Mouse (Mus musculus): ENCODE results near the gene Dlx1.

Gene Dlx1

DNA sequence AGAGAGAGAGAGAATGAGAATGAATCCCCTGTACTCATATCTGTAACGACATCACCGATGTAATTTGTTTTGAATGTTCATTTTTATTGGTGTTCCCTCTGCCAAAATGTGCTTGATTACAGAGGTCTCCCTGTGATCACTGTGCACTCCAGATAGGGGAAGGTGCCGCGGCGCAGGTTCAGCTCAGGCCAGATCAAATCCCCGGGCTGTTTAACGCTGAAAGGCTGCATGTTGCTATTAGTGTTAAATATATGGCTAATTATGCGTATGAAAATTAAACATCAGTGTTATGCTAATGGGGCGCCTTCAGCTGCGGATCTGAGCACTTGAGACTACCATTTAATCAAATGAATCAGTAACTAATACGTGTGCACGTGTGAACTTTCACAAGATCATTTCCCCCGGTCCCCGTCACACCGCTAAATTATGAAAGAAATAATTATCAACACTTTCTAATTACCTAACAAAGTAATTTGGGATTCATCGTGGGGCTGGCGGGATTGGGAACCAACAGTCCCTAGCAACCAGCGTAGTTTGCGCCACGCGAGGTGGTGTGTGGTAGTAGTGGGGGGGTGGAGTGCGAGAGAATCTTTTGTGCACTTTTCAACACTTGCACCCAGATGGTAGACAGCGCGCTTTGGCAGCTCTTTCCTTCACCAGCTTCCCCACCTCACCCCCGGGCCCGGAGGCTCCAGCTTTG is at the start of gene Dlx1:
Dlx1 (plus strand) TSS at position 100 of the 700 bp plus-strand sequence.
- no peak for DNase-seq (ENCODE audit: extremely low read depth, low read depth)

DNA sequence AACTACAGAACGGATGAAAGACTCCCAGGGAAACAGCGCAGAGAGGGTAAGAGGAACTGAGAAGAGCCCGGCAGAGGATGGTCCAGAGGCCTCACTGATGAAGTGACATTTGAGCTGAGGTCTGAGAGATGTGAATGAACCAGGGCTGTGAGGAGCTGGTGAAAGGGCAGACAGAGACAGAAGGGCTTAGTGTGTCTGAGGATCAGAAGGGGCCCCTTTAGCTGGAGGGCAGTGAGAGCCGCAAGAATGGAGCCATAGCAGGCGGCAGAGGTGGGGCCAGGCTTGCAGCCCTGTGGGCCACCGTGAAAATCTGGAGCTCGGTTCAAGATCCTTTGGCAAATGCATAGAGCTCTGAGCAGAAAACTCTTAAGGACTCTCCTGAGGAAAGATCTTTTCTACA is 48.0 kb upstream of the Dlx1 start:
- no peak for DNase-seq (ENCODE audit: extremely low read depth, low read depth)

DNA sequence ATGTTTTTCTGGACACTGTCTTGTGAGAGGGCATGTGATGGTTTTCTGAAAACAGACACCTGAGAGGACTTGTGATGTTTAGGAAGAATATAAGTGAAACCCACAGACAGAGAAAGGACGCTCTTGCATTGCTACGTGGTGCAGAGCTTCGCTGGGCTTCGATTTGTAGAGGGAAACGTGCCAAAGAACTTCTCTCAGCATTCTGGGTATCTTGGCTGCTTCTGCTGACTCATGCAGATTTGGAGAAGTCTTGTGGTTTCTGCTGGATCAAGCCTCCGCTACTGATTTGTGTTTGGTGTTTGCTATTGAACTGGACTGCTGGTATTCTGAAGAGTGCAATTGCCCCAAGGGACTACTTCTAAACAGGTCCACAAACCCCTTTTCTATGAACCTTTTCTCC is 46.1 kb upstream of the Dlx1 start:
- peak; percentile 64 for DNase-seq (ENCODE audit: extremely low read depth, low read depth)

DNA sequence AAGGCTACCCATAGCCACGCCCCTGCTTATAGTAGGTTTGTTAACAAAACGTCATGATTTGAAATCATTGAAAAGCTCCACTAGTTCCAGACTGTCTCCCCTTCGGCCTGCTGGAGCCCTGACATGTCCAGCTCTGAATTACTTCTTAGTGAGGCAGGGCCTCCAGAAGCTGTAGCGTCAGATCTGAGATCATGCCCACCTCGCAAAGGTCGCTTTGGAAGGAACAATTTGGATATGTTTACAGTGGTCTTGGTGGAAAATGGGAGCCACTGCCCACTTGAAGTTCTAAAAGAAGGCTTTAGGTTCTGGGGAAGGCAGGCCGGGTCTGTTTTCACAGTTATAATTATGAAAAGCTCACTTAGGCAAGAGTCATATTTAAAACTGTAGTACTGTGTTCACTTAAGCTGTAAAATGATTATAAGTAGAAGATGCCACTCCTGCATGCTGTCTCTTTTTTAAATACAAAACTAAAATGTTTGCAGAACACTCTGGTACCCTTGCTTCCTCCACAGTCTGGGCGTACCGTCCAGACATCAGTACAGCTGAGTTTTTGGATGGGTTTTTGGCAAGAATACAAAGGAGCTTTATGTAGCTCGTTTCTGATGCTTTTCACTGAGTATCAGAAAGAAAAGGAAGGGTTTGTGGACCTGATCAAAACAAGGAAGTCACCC is 44.7 kb upstream of the Dlx1 start:
- no peak for DNase-seq (ENCODE audit: extremely low read depth, low read depth)

DNA sequence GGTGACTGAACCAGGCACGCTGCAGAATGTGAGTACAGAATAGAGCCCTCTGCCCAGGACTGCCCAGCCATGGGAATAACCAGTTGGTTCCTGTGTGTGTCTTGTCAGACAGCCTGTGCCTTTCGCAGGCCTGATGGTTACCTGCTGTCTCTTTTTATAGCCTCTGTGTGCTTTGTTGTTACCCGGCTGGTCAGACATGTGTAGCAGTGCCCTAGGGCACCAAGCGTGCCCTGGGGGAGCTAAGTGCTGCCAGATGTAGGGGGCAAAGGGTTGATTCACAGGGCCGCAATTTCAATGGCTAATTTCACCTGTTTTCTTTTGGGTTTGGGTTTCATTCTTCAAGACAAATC is 44.2 kb upstream of the Dlx1 start:
- no peak for DNase-seq (ENCODE audit: extremely low read depth, low read depth)

DNA sequence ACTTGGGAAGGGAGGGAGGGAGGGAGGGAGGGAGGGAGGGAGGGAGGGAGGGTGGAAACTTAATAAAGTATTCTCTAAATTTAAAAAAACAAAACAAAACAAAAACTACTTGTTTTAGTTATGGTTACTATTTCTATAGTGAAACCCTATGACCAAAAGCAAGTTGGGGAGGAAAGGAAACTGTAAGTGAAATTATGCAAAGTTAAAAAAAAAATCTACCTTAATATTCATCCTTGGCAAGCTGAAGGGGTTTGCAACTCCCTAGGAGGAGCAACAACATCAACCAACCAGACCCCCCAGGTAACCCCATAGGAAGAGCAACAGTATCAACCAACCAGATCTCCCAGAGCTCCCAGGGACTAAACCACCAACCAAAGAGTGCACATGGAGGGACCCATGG is 36.6 kb upstream of the Dlx1 start:
- DNase-seq (ENCODE audit: extremely low read depth, low read depth), result no peak

DNA sequence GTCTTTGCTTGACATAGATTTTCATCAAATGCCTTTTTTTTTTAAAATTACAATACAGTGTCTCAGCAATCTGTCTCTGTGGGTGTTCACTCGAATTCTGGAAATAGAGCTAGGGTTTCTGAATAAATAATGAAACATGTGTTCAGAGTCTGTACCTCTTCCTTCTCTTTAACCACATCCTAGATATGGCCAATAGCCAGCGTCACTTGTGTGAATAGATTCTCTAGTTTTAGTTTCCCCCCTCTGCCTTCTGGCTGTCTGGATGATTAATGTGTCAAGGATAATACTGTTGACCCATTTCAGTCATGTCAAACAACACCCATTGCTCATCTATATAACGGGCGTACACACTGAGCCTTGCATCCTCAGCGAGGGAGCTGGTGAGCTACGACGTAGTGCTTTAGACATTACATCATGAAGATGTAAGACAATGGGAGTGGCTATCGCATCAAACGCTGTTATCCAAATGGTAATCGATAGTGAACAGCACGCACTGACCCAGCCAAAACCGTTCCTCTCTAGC is 34.7 kb upstream of the Dlx1 start:
- no peak for DNase-seq (ENCODE audit: extremely low read depth, low read depth)

DNA sequence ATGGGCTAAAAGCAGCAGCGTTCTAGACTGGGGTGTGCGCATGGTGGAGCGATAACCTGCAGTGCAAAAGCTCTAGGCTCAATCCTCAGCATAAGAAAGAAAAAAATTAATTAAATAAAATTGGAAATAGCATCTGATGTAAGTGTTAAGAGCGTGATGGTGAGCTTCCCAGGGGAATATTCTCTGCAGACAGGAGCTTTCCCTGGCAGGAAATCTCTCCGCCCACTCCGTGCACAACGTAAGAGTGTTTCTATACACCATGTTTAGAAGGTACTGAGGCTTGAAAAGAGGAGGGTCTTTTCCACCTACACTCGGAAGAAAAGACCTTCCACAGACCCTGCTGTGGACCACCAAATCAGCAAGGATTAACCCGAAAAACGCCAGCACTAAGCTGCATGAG is 33.4 kb upstream of the Dlx1 start:
- DNase-seq (ENCODE audit: extremely low read depth, low read depth), result no peak

DNA sequence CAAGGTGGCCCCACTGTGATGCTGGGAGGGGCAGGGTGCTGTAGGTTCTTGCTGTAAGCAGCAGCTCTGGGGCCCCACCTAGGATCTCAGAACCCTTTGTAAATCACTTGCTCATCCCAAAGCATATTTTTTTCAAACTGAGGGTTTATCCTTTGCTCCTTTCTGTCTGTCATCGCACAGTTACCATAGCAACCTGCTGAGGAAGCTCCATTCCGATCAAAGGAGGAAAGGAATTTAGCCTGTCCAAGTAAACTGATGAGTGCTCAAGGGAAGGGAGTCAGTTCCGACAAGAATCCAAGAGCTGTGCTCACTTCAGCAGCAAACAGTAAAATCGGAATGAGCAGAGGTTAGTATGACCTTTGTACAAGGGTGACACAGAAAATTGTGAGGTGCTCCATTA is 32.9 kb upstream of the Dlx1 start:
- no peak for DNase-seq (ENCODE audit: extremely low read depth, low read depth)

DNA sequence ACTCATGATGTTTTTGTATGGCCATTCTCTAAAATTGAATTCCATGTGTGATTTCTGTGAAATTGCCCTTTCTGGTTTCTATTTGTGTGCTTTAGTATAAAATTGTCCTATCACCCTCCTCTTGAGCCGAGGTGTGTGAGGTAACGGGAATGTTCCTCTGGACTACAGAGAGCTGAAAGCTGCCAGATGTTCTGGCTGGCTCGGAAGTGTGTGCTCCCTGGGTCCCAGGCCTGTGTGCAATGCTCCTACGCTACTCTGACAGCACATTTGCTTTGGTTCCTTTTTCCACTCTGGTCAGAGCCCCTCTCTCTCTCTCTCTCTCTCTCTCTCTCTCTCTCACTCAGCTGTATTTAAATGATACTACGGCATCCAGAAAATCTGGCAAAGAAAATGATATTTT is 30.7 kb upstream of the Dlx1 start:
- DNase-seq (ENCODE audit: extremely low read depth, low read depth), result no peak

DNA sequence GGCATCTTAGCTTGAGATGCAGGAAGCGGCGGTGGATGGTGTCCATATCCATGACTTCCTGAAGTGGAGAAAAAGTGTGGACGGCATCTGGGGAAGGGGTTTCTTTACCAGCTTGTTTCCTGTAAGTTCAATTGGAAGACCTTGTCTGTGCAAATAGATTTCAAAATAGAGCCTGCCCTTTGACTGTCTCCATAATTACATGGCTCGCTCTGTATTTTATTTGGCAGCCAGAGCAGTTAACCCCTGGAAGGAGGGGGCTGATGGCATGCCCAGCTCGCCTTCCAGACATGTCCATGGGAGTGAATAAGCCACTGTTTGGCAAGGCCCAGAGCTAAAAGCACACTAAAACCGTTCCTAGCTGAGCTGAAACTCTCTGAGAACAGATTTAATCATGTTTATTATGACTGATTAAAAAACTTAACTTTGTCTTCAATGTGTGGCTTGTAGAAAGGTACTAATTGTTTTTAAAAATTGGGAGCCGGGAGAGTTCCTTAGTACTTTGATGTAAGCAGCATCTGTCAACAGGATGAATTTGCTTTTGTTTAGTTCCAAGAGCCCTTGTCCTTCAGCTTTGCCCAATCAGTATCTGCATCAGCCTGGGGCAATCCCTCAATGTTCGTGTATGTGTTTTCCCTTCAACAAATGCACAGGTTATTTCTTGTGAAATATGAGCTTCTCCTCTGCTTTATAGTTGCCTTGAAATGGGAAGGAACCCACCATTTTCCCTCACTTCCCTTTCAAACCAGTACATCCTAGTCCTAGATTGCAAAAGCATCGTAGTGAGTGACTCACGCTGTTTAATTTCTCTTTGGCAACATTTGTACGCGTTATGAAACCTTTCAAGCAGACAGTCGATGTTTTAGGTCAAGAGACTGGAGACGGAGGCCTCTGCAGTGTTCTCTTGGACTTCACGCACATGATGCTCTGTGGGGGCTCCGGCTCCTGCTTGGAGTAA is 28.4 kb upstream of the Dlx1 start:
- DNase-seq (ENCODE audit: extremely low read depth, low read depth), result no peak

DNA sequence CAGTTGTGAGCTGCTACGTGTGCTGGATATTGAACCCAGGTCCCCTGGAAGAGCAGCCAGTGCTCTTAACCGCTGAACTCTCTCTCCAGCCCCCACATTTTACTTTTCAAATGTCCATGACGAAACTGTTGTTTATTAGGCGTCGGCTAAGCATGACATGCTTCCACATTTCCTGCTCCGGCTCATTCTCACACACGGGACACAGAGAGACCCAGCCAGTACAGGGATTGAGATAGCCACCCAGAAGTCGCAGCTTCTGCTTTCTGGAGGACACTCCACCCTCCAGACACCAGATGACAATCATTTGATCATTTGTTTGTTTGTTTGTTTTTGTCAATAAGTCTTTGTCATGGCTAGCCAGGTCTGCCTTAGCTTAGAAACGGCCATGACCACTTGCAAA is 23.1 kb upstream of the Dlx1 start:
- no peak for DNase-seq (ENCODE audit: extremely low read depth, low read depth)

DNA sequence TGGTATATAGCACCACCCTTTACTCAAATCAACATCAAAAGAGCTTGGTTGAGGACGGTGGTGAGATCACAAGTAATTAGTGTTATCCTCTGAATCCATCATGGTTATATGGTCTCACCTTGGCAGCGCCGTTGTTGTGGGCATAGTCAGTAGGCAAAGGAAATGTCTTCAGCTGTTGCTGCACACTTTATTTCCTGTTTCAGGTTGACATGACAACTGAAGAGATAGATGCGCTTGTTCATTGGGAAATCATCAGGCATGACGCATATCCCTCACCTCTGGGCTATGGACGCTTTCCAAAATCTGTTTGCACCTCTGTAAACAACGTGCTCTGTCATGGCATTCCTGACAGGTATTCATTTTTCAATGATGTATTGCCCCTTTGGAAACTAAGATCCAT is 16.7 kb upstream of the Dlx1 start:
- no peak for DNase-seq (ENCODE audit: extremely low read depth, low read depth)

DNA sequence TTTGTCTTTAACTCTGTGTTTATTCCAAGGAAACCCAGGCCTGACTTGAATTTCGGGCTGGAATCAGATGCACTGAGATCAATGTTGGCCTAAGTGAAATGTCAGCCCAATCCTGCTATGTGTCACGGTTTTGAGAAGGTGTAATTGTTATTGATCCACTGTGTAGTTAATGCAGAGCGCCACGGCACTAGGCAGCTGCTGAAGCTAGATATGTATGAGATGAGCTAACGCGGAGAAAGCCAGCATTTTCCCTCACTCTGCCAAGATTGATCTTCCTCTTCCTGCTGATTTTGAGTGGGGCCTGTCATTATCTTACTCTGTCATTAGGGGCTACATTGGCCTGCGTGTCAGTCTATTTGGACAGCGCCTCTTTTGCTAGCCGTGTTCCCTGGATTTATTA is 15.6 kb upstream of the Dlx1 start:
- no peak for DNase-seq (ENCODE audit: extremely low read depth, low read depth)

DNA sequence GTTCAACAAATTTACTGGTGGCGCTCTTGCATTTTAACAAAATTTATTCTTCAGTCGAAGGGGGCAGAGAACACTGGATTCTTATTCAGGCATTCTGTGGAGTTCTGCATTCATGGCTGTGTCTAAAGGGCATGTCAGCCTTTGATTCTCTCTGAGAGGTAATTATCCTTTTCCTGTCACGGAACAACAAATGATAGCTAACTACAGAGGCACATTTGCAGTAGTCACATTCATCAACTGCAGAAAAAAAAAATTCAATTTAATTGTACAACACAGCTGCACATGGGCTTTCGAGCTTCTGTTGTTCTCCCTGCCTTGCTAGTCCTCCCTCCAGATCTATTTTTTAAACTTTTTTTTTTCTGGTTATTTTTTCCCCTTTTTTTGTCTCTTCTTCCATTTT is 10.9 kb upstream of the Dlx1 start:
- DNase-seq (ENCODE audit: extremely low read depth, low read depth), result no peak

DNA sequence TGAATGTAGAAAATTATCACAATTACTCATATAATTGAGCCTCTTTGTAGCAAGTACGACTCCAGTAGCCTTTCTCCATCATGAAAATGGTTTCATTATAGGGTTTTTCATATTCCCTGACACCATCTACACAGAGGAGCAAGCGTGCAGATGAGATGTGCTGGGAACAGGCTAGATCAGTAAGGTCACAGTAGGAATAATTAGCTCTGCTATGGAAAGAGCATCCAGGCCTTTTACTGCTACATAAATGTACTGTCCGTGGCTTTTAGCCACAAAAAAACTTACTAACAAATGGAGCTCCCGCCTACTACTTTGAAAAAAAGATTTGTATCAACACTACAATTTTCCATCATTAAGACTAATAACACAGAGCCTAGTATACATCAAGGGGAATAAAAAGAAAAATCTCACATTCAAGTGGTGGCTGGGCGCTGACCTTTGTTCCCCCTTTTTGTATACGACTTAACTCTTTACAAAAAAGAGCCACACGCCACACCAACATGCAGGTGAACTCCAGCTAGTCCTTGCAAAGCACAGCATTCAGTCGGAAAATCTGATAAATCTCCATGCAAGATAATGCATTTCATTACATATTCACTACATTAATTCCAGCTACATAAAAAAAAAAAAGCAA is 10.3 kb upstream of the Dlx1 start:
- no peak for DNase-seq (ENCODE audit: extremely low read depth, low read depth)

DNA sequence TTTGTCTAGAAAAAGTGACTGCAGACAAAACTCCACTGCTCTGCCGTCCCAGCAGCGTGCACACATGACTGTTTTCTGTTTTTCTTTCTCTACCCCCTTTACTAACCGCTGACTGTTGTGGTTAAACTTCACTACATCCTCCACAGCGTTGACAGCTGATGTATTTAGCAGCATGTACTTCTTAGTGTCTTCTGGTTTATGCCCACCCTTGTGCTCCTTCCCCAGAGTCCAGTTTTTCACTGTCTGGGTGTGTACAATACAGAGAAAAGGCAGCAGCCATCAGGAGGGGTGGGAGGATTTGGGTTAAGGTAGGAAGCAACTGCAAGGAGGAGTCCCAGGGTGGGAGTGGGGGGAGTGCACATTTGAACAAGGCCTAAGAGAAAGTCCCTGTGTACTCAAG is 5.0 kb upstream of the Dlx1 start:
- no peak for DNase-seq (ENCODE audit: extremely low read depth, low read depth)

DNA sequence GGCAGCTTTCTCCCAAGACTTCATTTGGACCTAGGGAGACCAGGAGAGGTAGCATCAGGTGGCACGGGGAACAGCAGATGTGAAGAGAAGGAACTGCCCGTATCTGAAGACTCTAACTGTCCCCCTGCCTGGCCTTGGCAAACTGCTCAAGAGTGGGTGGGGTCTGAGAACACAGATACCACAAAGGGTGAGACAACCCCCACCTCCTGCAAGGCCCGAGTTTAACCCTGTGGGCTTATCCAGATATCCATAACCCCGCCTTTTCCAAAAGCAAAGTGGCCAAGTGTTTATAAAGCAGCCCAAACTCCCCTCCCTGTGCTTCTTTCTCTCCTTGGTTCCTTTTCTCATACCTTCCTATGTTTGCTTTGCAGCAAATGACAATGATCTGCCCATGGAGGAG is 4.5 kb upstream of the Dlx1 start:
- no peak for DNase-seq (ENCODE audit: extremely low read depth, low read depth)

DNA sequence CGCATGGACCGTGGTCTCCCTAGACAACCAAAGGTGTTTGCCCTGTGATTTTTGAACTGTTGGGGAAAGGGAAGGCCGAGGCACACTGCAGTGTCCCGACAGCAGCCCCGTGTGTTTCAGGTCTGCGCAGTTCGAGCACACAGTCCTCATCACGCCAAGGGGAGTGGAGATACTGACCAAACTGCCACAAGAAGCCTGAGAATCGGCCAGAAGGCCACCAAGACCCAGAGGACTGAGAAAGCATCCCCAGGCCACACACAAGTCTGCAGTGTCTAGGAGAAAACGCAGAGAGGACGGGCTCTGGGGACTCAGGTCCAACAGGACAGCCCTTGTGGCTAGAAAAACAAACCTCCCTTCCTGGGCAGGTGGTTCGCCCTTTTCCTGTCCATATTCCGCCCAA is 3.1 kb upstream of the Dlx1 start:
- DNase-seq (ENCODE audit: extremely low read depth, low read depth), result no peak

DNA sequence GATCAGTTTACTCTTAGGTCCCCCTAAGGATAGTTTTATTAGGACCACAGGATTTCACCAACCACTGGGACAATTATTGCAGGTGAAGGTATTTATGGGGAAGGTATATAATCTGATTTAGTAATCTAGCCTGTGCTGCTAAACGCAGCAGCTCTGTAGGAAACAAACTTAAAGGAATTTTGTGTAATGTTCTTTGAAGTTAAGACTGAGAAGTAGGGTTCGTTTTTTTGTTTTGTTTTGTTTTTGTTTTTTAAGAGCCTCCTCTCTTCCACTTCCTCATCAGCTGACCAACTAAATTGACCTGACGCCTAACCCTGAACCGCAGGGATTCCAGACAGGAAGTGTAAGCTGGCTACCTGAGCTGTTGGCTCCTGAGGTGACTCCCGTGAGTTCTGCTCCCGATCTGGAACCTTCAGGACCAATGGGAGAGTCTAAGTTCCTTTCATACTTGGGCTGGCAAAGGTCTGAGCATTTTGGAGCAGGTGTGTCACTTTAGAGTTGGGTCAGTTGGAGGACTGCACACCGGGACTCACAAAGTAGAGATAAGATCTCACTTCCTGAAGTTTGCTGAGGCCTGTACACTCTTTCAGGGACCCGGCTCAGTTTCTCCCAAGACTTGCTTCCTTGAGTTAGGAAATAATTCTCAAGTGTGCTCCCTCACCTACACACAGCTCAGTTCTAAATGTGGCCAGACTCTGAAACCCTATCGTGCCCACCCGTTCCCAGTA is 1.2 kb upstream of the Dlx1 start:
- no peak for DNase-seq (ENCODE audit: extremely low read depth, low read depth)

All from MEL-GATA-1-ER (cell line).